Mouse (Mus musculus): ENCODE data around the gene Mvb12a.

Mvb12a gene

DNA sequence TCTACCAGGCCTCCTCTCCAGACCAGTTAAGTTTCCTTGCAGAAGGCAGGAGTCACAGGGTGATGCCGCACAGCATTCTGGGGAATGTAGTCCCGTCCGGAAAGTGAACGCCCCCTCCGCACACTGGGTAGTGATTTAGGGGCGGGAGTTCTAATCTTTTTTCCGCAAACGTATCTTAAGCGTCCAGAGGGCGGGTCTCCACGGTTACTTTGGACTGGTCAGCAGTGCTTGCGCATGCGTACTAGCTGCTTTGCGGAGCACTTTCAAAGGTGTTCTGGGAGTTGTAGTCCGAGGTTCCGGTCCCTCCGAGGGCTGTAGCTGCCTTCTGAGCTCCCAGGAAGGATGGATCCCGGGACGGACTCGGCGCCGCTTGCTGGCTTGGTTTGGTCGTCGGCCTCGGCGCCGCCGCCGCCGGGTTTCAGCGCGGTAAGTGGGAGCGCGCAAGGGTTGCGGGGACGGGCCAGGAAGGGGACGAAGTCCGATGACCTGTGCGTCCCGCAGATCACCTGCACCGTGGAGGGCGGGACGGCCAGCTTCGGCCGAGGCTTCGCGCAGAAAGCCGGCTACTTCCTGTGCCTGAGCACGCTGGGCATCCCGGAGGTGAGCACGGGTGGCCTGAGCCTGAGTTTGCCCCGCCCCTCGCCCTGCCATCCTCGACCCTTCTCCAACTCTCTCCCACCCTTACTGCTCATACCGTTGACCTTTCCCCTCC lies at the start of gene Mvb12a:
Gene Mvb12a (plus strand): TSS at position 291 of the 712 bp plus-strand sequence.
- DNase-seq = peak; percentile 93

DNA sequence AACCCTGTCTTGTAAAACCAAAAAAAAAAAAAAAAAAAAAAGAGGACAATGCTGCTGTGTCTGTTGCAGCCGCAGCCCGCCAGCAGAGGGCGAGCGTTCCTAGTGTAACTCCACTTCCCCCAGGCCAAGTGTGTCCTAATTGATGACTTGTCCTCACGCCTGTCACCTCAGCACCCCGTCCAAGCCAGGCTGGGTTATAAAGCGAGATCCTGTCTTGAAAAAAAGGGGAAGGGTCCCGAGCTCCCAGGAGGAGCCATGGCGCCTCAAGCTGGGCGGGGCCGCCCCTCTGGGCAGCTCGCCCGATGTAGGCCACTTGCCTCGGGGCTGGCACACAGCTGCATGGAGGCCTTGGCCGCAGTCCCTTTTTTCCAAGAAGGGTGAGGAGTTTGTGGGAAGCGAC lies 47.7 kb upstream of the Mvb12a start:
- DNase-seq = peak; percentile 85

DNA sequence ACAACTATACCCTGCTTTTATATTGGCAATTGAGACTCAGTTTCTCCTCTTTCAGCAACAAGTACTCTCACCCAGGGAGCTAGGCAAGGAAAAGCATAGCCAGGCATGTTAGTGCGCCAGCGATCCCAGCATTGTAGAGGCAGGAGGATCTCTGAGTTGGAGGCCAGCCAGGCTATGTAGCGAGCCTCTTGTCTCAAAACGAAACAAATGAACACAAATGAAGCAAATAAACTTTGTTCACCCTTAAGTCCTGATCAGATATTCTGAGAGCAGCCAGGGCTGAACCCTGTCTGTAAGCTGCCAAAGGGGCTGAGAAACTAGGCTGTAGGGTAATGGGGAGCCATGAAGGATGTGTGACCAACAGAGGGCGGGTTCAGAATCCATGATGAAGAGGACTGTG lies 46.9 kb upstream of the Mvb12a start:
- no peak for DNase-seq

DNA sequence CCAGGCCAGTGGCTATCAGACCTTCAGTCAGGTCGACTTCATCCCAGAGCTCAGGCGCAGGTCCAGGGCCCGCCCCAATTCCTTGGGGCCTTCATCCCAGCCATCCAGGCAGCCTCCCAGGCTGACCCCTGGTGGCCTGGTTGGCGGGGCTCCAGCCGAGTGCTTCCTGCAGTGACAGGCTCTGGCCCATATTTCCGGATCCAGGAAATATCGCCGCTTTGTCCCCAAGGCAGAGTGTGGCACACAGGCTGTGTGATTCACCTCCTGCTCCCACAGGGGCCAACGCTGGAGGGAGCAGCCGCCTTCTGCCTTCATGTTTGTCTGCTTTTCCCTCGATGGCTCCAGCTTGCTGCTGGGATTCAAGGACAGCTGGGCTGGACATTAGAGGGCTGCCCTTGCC lies 46.2 kb upstream of the Mvb12a start:
- DNase-seq = no peak

DNA sequence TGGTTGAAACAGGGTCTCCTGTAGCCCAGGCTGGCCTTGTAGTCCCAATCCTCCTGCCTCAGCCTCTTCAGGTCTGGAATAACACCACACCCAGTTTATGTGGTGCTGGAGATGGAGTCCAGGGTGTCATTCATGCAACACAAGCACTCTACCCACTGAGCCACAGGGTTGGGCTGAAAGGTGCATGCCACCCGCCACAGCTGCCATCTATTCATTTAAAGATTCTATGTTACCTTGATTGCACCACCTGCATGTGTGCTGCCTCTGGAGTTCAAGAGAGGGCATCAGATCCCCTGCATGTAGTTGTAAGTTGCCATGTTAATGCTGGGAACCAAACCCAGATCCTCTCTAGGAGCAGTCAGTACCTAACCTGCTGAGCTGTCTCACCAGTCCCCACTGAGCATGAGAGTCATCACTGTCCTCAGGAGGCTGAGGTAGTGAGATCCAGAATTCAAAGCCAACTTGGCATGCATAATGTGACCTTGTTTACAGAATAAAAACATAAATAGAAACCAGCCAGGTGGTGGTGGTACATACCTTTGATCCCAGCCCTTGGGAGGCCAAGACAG lies 45.6 kb upstream of the Mvb12a start:
- no peak for DNase-seq

DNA sequence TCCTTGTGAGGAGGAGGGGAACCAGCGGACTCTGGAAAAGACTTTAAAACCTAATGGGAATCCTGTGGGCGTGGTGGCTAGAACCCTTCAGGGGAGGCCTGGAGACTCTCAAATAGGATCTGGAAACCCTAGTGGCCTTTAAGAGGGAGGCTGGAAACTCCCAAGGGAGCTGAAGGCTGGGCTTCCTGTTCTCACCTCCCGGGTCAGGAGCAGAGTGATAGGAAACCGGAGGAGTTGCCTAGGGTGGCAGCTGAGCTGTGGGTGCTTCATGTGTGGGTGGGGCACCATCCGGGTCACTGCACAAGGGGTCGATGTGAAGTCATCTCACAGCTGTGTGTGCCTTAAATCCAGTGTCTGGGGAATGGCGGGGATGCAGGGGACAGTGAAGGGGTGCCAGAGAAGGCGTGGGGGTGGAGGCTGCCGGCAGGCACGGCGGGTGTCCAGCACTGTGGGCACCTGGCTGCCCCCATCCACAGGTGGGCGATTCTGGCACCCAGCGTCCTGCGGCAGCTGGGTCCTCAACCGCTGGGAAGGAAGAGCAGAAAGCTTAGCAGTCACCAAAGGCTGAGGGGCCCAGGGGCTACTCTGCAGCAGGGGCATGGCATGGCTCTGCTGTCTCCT lies 44.7 kb upstream of the Mvb12a start:
- DNase-seq = no peak

DNA sequence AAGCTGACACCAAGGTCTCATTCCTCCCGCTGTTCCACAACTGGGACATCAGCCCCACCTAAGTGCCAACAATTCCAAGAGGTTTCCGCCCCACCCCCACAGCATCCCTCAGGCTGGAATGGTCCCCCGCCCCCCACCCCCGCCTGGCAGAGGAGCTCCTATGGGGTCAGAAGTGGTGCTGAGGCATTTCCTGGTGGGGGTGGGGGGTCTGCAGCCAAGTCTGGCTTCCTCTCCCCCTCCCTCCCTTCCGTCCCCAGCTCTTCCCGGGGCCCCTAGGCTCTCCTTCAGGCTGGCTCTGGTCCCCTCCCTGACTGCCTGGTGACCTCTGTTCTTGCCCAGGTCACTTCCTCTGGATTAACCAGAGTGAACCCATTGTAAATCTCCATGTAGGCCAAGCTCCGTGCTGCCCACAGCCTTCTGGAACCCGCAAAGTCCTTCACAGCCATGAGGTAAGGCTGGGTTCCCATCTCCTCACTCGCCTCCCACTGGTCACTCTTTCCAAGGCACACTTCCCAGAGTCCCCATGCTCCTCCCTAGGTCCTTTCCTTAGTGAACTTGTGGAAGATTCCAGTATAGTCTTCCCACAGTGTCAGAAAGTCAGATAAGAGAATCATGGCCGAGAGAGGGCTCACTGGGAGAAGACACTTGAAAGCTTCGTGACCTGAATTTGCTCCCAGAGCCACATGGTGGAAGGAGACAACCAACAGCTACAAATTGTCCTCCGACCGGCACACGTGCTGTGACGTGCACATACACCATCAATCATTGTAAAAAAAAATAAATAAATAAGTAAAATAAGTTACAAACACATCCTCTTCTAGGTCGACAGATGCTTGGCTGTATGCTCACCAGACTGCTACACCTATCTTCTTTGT lies 43.7 kb upstream of the Mvb12a start:
- no peak for DNase-seq

DNA sequence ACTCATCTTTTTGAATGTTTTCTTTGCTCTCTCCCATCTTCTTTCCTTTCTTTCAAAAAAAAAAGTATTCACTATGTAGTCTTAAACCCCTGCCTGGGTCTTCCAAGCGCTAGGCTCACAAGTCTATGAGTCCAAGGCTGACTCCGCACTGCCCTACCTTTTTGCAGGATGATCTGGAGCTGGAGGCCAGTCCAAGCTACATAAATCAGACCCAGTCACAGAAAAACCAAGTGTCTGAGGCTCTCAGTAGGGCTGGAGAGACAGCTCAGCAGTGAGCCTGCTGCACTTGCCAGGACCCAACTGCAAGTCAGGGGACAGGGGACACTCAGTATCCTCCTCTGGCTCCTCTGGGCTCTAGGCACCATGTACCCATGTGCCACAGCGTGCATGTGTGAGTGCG lies 38.4 kb upstream of the Mvb12a start:
- no peak for DNase-seq

DNA sequence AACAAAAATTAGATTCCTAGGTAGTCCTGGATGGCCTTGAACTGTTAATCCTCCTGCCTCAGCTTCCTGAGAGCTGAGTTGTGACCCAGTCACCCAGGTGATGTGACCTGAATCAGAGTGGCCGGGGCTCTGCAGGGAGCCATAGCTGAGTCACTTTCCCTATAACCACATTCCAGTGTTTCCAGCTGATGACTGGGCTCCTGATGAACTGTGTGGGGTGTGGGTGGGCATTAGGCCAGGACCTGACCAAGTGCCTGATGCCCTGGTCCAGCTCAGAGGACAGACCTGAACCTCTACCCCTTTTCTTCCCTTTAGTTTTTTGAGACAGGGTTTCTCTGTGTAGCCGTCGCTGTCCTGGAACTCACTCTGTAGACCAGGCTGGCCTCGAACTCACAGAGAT lies 37.4 kb upstream of the Mvb12a start:
- DNase-seq = no peak

DNA sequence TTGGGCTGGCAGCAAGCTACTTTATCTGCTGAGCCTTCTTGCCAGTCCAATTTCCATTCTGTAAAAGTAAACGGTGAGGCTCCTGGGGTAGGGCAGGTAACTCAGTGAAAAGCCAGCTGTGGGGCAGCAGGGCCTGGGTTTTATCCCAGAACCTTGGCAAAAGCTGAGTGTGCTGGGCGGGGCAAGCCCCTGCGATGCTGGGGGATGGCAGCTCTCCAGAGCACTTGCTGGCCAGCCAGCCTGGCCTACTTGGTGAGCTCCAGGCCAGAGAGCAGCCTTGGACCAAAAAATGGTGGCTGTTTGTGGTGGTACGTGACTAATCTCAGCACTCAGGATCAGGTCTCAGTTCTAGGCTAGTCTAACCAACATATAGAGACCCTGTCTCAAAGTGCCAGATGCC lies 36.7 kb upstream of the Mvb12a start:
- DNase-seq = no peak

DNA sequence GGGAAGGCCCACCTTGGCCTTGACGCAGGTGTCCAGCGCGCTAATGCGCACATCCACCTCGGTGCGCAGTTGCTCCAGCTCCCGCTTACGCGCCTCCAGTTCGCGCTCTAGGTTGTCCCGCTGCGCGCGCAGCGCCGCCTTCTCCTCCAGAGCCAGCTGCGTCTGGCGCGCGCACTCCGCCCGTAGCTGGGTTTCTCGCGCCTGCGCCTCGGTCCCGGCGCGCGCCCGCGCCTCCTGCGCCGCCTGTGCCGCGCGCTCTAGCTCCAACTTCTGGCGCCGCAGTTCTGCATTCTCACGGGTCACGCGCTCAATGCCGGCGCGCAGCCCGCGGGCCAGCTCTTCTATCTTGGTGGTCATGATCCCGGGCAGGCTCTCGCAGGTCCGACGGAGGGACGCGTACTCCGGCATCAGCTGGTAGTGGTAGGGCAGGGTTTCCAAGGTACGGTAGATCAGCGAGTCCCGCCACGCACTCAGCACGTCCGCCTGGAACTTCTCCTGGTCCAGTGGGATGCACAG lies 35.1 kb upstream of the Mvb12a start:
- DNase-seq = peak; percentile 74

DNA sequence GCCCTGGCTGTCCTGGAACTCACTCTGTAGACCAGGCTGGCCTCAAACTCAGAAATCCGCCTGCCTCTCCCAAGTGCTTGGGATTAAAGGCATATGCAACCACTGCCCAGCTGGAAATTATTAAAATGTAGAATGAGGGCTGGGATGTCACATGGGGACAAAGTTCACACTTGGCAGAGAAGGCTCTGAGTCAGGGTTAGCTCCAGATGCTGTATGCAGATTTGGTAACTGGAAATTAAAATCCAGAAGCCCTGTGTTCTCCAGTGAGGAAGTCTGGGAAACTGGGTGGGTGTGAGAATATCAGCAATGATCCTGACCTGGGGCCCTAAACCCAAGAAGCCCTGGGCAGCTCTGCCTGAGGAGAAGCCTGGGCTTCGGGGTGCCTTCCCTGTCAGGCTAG lies 33.4 kb upstream of the Mvb12a start:
- DNase-seq = no peak

DNA sequence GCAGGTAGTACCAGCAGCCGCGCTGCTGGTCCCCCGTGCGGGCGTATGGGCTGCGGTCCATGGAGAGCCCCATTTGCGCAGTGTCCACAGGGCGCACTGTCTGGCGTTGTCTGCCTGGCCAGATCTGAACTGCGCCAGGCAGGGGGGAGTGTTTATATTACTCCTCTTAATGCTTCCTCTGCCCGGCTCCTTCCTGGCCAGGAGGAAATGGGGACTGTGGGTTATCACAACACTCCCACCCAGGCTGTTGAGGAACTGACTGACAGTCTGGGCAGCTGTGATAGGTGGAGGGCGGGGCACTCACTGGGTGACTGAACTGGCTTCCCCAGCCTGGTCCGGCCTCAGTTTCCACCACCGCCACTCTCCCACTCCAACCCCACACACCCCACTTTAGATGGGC lies 31.1 kb upstream of the Mvb12a start, which contains the start of gene Plvap:
Gene Plvap (minus strand): TSS at position 109 of the 400 bp plus-strand sequence.
- no peak for DNase-seq

DNA sequence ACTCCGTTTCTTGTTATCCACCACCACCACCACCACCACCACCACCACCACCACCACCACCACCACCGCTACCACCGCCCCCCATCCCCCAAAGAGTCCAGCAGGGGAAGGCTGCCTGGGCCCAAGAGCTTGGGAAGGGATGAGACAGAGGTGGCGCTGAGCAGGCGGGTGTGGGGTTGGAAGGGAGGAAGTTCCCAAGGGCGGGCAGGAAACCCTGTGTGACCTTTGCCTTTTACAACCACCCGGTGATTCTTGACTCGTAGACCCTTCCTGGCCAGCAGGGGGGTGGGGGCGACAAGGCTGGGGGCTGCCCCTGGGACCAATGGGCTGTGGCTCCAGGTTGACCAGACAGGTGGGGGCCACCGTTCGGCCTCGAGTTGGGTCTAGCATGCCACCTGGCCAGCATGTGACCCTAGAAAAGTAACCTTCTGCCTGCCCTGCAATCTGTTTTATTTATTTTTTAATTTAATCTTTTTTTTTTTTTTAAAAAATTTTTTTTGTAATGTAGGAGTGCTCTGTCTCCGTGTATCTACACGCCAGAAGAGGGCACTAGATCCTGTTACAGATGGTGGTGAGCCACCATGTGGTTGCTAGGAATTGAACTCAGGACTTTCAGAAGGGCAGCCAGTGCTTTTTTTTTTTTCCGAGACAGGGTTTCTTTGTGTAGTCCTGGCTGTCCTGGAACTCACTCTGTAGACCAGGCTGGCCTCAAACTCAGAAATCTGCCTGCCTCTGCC lies 29.5 kb upstream of the Mvb12a start:
- no peak for DNase-seq

DNA sequence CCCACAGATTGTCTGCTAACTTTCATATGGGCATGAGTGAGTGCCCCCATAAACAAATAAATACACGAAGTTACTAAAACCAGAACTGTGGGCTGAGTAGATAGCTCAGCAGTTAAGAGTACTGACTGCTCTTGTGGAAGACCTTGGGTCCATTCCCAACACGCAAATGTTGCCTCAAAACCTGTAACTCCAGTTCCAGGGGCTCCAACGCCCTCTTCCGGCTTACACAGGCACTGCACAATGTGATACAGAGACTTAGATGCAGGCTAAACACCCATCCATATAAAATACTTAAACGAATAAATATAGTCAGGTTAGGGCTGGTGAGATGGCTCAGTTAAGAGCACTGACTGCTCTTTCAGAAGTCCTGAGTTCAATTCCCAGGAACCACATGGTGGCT lies 27.7 kb upstream of the Mvb12a start:
- DNase-seq = no peak

DNA sequence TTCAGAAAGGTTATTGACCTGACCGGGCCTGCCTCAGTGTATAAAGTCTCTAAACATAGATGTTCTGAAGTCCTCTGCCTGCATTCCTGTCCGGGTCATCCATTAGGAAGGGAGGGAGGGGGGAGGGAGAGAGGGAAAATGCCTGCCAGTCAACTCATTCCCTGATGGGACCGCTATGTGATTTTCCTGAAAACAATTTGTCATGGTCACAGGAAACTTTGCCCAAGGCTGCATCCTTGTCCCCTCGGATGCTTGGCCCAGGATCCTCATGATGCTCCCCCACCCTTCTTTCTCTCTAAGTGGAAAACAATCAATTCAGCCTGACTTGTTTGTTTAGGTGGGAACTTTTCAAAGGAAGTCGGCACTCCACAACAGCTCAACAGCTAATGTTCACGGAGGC lies 25.9 kb upstream of the Mvb12a start:
- DNase-seq = no peak

DNA sequence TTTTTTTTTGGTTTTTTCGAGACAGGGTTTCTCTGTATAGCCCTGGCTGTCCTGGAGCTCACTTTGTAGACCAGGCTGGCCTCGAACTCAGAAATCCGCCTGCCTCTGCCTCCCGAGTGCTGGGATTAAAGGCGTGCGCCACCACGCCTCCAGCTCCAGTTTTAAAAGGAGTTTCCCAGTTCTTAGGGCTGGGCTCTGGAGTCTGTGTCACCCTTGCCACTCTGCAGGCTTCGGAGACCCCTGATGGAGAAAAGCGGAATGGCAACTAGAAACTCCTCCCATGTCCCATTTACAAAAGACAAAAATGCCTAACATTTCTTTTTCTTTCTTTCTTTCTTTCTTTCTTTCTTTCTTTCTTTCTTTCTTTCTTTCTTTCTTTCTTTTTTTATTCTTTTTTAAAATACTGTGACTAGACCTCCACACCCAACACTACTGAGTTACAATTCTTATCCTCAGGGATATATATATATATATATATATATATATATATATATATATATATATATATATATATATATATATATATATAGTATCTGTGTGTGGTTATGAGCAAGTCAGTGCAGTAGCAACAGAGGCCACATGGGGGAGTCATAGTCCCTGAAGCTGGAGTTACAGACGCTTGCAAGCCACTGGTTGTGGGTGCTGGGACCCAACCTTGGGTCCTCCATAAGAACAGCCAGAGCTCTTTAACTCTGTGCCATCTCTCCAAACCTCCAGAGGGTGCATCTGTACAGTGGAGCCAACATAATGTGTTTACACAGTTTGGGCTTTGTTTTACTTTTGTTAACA lies 23.5 kb upstream of the Mvb12a start:
- peak; percentile 66 for DNase-seq

DNA sequence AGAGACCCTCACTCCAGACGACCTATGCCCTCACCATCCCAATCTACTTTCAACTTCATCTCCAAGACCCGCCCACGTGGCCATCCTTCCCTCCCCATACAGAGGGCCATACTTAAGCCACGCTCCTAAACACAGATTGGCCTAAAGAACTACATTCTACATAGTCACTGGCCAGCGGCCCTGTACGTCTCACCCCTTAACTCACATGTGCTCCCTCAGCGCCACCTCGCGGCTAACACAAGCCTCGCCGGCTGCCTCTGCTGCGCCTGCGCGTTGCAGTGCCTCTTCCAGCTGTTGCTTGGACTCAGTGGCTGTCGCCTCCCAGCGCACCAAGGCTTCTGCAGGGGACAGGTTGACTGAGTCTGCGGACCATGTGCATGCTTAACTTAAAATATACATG lies 21.1 kb upstream of the Mvb12a start:
- DNase-seq = peak; percentile 96

DNA sequence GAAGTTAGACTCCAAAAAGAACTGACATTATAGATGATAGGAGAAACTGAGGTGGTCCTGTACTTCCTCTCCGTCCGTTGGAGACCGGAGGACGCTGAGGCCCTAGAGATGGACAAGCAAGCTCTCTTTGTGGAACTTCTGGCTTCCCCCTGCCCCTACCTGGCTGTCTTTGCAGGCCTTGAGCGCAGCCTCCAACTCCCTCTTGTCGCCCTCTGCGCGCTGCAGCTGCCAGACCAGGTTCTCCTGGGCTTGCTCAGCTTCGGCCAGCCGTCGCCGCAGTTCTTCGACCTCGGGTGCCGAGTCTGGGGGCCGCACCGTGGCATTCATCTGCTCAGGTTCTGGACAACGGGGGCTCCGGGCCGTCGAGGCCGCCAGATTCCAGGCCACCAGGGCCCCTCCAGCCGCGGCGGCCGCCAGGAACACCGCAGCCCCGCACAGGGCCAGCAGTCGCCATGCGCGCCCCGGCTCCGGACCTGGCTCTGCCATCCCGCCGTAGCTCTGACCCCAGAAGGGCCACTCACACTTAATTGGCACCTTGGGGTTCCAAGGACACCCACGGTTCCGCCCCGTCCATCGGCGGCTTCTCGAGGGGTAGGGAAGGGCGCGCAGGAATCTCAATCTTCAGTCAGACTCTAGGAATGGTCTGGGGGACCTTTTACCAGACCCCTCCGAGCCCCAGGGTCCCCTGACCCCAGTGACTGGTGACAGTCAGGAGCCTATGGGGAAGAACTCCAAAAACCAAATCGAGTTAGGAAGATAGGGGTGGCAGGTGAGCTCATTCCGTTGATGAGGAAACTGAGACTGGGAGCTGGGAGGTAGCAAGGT lies 17.3 kb upstream of the Mvb12a start, which contains the start of gene Ccdc194:
Gene Ccdc194 (minus strand): TSS at position 486 of the 825 bp plus-strand sequence.
- DNase-seq = no peak

DNA sequence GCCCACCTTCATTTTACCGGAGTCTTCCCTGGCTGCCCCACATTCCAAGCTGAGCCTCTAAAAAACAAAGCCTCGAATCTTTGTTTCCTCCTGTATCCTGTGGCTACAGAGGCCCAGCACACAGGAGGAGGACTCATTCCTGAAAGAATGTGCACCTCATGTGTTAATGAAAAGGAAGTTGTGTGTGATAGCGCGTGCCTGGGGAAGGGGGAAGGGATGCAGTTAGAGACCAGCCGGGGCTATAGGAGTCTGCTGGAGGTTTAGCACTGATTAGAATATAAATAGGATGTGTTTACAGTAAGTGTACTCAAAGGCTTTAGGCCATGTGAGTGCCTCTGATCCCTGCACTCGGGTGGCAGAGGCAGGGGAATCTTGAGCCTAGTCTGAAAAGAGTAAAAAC lies 16.4 kb upstream of the Mvb12a start:
- DNase-seq = no peak
